Mouse (Mus musculus): Measurements from ENCODE around the gene Zkscan5. TPM values are rescaled to one million over a fixed set of nuclear protein-coding genes. Genes with fewer than 3 reads are reported as not detected.

Gene Zkscan5
- polyA plus RNA-seq (2015; fragmentation: Nextera tagmentation; extraction: Ambion mirVana) = 9.7 and 10.1 TPM in 2 replicates

GRCm38 (mm10) chr5:145203936-145204691, at the start of gene Zkscan5:
Gene Zkscan5, plus strand, starts transcription at chr5:145204562.

GRCm38 (mm10) chr5:145166536-145167305, 37.6 kb upstream of the Zkscan5 start, which contains the start of the genes Ptcd1 and Cpsf4:
Gene Ptcd1, minus strand, starts transcription at chr5:145167108.
Gene Cpsf4, plus strand, starts transcription at chr5:145167213.

GRCm38 (mm10) chr5:145191962-145192361, 12.4 kb upstream of the Zkscan5 start, which contains the start of gene Atp5j2:
Gene Atp5j2, minus strand, starts transcription at chr5:145192062.

GRCm38 (mm10) chr5:145201321-145201991, 2.9 kb upstream of the Zkscan5 start, which contains the start of gene Zkscan14:
Gene Zkscan14, minus strand, starts transcription at chr5:145201868.

GRCm38 (mm10) chr5:145231367-145231871, 27.1 kb downstream of the Zkscan5 start, which contains the start of gene Zfp655:
Gene Zfp655, plus strand, starts transcription at chr5:145231715.

Other genes starting within 250 kb of the Zkscan5 start
- 19.0 and 20.7 TPM in 2 replicates for gene Smurf1, start 238.7 kb upstream of the Zkscan5 start, polyA plus RNA-seq (2015; fragmentation: Nextera tagmentation; extraction: Ambion mirVana)
- not detected in 2 replicates for gene Gm4871, start 171.8 kb upstream of the Zkscan5 start, polyA plus RNA-seq (2015; fragmentation: Nextera tagmentation; extraction: Ambion mirVana)
- not detected in 2 replicates for gene 1700018F24Rik, start 161.6 kb upstream of the Zkscan5 start, polyA plus RNA-seq (2015; fragmentation: Nextera tagmentation; extraction: Ambion mirVana)
- gene Arpc1a, start 120.7 kb upstream of the Zkscan5 start, polyA plus RNA-seq (2015; fragmentation: Nextera tagmentation; extraction: Ambion mirVana) = 212 and 225 TPM in 2 replicates
- gene Kpna7, start 120.5 kb upstream of the Zkscan5 start, polyA plus RNA-seq (2015; fragmentation: Nextera tagmentation; extraction: Ambion mirVana) = not detected in 2 replicates
- gene Arpc1b, start 90.3 kb upstream of the Zkscan5 start, polyA plus RNA-seq (2015; fragmentation: Nextera tagmentation; extraction: Ambion mirVana) = 129 and 138 TPM in 2 replicates
- gene Pdap1, start 64.3 kb upstream of the Zkscan5 start, polyA plus RNA-seq (2015; fragmentation: Nextera tagmentation; extraction: Ambion mirVana) = 114 and 120 TPM in 2 replicates
- 161 and 164 TPM in 2 replicates for gene Bud31, start 64.2 kb upstream of the Zkscan5 start, polyA plus RNA-seq (2015; fragmentation: Nextera tagmentation; extraction: Ambion mirVana)
- gene Ptcd1, start 37.5 kb upstream of the Zkscan5 start, polyA plus RNA-seq (2015; fragmentation: Nextera tagmentation; extraction: Ambion mirVana) = 13.3 and 15.1 TPM in 2 replicates
- 33.0 and 39.3 TPM in 2 replicates for gene Cpsf4, start 37.3 kb upstream of the Zkscan5 start, polyA plus RNA-seq (2015; fragmentation: Nextera tagmentation; extraction: Ambion mirVana)
- 712 and 773 TPM in 2 replicates for gene Atp5j2, start 12.5 kb upstream of the Zkscan5 start, polyA plus RNA-seq (2015; fragmentation: Nextera tagmentation; extraction: Ambion mirVana)
- gene Zkscan14, start 2.7 kb upstream of the Zkscan5 start, polyA plus RNA-seq (2015; fragmentation: Nextera tagmentation; extraction: Ambion mirVana) = 10.7 and 10.8 TPM in 2 replicates
- 22.1 and 22.7 TPM in 2 replicates for gene Zfp655, start 27.2 kb downstream of the Zkscan5 start, polyA plus RNA-seq (2015; fragmentation: Nextera tagmentation; extraction: Ambion mirVana)
- 1.1 and 1.7 TPM in 2 replicates for gene Zscan25, start 75.9 kb downstream of the Zkscan5 start, polyA plus RNA-seq (2015; fragmentation: Nextera tagmentation; extraction: Ambion mirVana)
- gene Cyp3a57, start 140.7 kb downstream of the Zkscan5 start, polyA plus RNA-seq (2015; fragmentation: Nextera tagmentation; extraction: Ambion mirVana) = 0.08 TPM in 1 of 2 replicates, not detected in the other

All from neural tube, postnatal 0 days (tissue).